Comparison of ENCODE assay signal across 25 mouse cellular contexts in the genomic region with DNA sequence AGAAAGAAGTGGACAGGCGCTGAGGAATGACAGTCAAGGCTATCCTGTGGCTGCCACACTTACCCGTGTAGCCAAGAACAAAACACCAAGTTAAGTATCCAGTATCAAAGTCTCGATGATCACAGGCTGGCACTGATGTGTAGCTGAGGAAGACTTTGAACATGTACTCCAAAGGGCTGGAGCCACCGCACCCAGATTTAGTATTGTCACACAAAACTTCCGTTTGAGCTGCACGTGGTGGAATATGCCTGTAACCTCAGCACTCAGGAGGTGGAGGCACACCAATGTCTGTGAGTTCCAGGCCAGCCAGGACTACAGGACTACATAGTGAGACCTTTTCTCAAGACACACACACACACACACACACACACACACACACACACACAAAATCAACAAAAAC.
"Had no signal": no experiment of that assay in that cellular context is flagged by ENCODE, and none has a peak within 500 bp of the region (broad histone marks: within the 10 kb centered on the region; RNA-seq: fewer than 3 reads in every experiment).

No protein-coding gene starts in this region.

- H3K9me3 ChIP-seq: heart, embryonic 10.5 days; heart, embryonic 12.5 days; hindbrain, embryonic 10.5 days; hindbrain, embryonic 12.5 days; intestine, embryonic 15.5 days; limb, embryonic 10.5 days; limb, embryonic 12.5 days had no signal

- H3K9ac ChIP-seq: heart, embryonic 12.5 days; hindbrain, embryonic 12.5 days; hindbrain, embryonic 14.5 days; intestine, embryonic 15.5 days; limb, embryonic 12.5 days; liver, embryonic 14.5 days had no signal

- H3K4me2 ChIP-seq: heart, embryonic 12.5 days; hindbrain, embryonic 12.5 days; hindbrain, embryonic 14.5 days; intestine, embryonic 15.5 days; limb, embryonic 12.5 days; liver, embryonic 11.5 days had no signal

- ATAC-seq: hindbrain, embryonic 16.5 days; inflammation-experienced regulatory T-cells, adult 6 months; intestine, embryonic 15.5 days; intestine, postnatal 0 days had no signal

- H3K4me3 ChIP-seq: heart, embryonic 10.5 days; heart, embryonic 12.5 days; hindbrain, embryonic 10.5 days; hindbrain, embryonic 12.5 days; intestine, embryonic 15.5 days; layer of hippocampus, adult 2 months; left cerebral cortex, adult 2 months; limb, embryonic 10.5 days; limb, embryonic 12.5 days had no signal

- DNase-seq: gastrocnemius, postnatal 14 days; gastrocnemius, postnatal 36 days; heart, adult 18-20 months; heart, postnatal 4 days; kidney, adult 18-20 months; kidney, adult 8-10 months; kidney, postnatal 10 days; kidney, postnatal 25 days; kidney, postnatal 4 days; liver had no signal

- H3K27me3 ChIP-seq: heart, embryonic 12.5 days; hindbrain, embryonic 12.5 days; intestine, embryonic 15.5 days; limb, embryonic 12.5 days had no signal

- H3K27ac ChIP-seq: heart, embryonic 10.5 days; hindbrain, embryonic 10.5 days; hindbrain, embryonic 12.5 days; hindbrain, embryonic 14.5 days; intestine, embryonic 15.5 days; layer of hippocampus, adult 2 months; left cerebral cortex, adult 2 months; limb, embryonic 10.5 days; limb, embryonic 12.5 days; liver, embryonic 14.5 days had no signal
